Mouse (Mus musculus) lung, embryonic 14.5 days (tissue): ENCODE measurements around the gene Keap1. TPM values are rescaled to one million over a fixed set of nuclear protein-coding genes. Genes with fewer than 3 reads are reported as not detected.
A peak's percentile ranks its signal among the peaks of the same experiment; 100 is the strongest.
"Not testable (repeated sequence)": the region's sequence is repeated elsewhere in the genome, so short reads cannot be mapped to it uniquely, and the experiment has no call there.

Source experiments
- ATAC-seq: fragments of 200-750 bp; cut with Nextera tagmentation; 2 replicates; pipeline ENCODE4 v1.8.0; 2017; ENCODE audit warnings: mild to moderate bottlenecking, moderate TSS enrichment, moderate library complexity; ENCODE audit not compliant: insufficient read depth
- DNase-seq: peaks from one replicate; pipeline ENCODE4 v3.0.0-alpha.2; 2015
- H3K27ac ChIP-seq: fragments of 300-500 bp; sonication (generic); 2 replicates; pipeline ENCODE4 v1.5.1; 2014; ENCODE audit warnings: low read depth, mild to moderate bottlenecking, moderate library complexity
- H3K27me3 ChIP-seq: fragments of 300-500 bp; sonication (generic); 2 replicates; pipeline ENCODE4 v1.6.1; 2014; ENCODE audit warnings: low read length, control low read depth; ENCODE audit not compliant: insufficient read depth
- H3K36me3 ChIP-seq: fragments of 300-500 bp; sonication (generic); 2 replicates; pipeline ENCODE4 v1.6.1; 2014; ENCODE audit warnings: control low read depth; ENCODE audit not compliant: insufficient read depth
- H3K4me1 ChIP-seq: fragments of 300-500 bp; sonication (generic); 2 replicates; pipeline ENCODE4 v1.6.1; 2014; ENCODE audit warnings: antibody characterized with exemption, control low read depth; ENCODE audit not compliant: insufficient read depth
- H3K4me2 ChIP-seq: fragments of 300-500 bp; sonication (generic); 2 replicates; pipeline ENCODE4 v1.6.1; 2014; ENCODE audit warnings: mild to moderate bottlenecking
- H3K4me3 ChIP-seq: fragments of 300-500 bp; sonication (generic); 2 replicates; pipeline ENCODE4 v1.5.1; 2014; ENCODE audit warnings: low read depth, low read length
- H3K9ac ChIP-seq: fragments of 300-500 bp; sonication (generic); 2 replicates; pipeline ENCODE4 v1.6.1; 2014
- H3K9me3 ChIP-seq: fragments of 300-500 bp; sonication (generic); 2 replicates; pipeline ENCODE4 v1.6.1; 2016; ENCODE audit warnings: low read depth, low read length, control low read depth
- CTCF ChIP-seq: IDR thresholded peaks from 2 replicates; pipeline ENCODE4 v1.5.1; 2016; ENCODE audit warnings: antibody characterized with exemption, low read depth
- WGBS: fragments of 180-500 bp; shearing (Covaris S2); extraction: QIAGEN DNeasy Blood & Tissue Kit; methylation state at CpG from one replicate; pipeline ENCODE4 v1.1.7; 2014; 5-methylcytosine and 5-hydroxymethylcytosine counted together
- polyA plus RNA-seq: library from polyadenylated mRNA; unstranded; fragments of >200 nt; fragmentation: Nextera tagmentation; extraction: Ambion mirVana; gene quantifications from 2 replicates; pipeline ENCODE4 v1.2.1, GENCODE M21; 2014

The Keap1 gene
- polyA plus RNA-seq, 1 experiment from 2014 or later = 44.6 TPM

DNA sequence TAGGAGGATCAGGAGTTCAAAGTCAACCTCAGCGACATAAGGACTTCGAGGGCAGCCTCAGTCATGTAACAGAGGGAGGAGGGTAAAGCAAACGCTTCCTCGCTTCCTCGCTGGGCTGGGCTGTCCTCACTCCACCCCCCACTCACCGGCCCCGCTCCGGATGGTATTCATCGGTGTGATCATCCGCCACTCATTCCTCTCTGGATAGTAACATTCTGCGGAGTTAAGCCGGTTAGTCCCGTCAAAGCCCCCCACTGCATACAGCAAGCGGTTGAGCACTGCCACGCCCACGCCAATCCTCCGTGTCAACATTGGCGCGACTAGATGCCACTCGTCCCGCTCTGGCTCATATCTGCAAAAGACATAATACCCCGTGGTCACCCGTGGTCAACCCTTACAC lies 7.6 kb downstream of the Keap1 start:
- Histone ChIP-seq H3K27me3 (no peaks in the 10 kb centered on the region), H3K27ac (no peak overlapping the region), H3K9me3 (no peaks in the 10 kb centered on the region), H3K36me3 (peaks cover 77% of the 10 kb centered on the region), H3K4me3 (no peak overlapping the region), H3K4me2 (no peak overlapping the region), H3K4me1 (no peaks in the 10 kb centered on the region), H3K9ac (no peak overlapping the region)
- DNase-seq = no peak
- TF ChIP-seq CTCF = no peak
- WGBS = 45% methylated on average over 23 of the region's 23 CpGs
- ATAC-seq = no peak

DNA sequence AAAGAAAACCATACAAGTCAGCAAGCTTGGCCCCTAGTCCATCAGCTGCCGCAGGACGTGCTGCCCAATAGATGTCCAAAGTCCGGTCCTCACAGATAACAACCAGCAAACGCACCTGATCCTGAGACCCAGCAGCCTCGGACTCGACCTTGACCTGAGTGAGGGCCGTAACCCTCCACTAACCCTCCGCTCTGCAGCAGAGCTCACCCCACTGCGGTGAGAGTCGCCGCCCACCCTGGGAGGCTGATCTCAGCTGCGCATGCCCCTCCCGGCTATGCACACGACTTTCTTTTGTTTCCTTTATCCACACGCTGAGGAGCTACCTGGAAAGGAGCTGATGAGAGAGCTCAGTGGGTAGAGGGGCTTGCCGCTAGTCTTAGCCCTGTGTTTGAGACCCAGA lies 11.8 kb downstream of the Keap1 start:
- Histone ChIP-seq H3K4me2 (peak overlapping the region; percentile 62), H3K9ac (peak overlapping the region; percentile 52), H3K36me3 (peaks cover 37% of the 10 kb centered on the region), H3K4me3 (peak overlapping the region; percentile 29), H3K27me3 (no peaks in the 10 kb centered on the region), H3K4me1 (no peaks in the 10 kb centered on the region), H3K27ac (0 out of 2 replicates have a peak overlapping the region, but pooled peaks have one; percentile 36), H3K9me3 (no peaks in the 10 kb centered on the region)
- whole genome bisulfite sequencing = 14% methylated on average over 16 of the region's 16 CpGs
- DNase-seq = peak; percentile 65
- ATAC-seq = peak; percentile 38
- TF ChIP-seq CTCF = no peak

DNA sequence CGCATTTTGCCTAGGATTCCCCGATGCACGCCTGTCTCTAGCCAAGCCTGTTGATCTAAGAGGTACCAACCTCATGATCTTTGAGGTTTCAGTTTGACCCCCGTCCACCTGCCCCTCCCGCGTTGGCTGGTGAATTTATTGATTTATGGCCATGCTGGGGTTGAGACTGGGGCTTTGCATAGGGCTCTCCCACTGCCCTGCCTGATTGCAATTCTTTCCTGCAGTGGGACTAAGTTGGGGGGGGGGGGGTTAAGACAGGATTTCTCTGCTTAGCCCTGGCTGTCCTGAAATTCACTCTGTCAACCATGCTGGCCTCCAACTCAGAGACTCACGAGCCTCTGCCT lies 13.8 kb downstream of the Keap1 start:
- Histone ChIP-seq H3K27ac (no peak overlapping the region), H3K4me3 (peak overlapping the region; percentile 30), H3K27me3 (no peaks in the 10 kb centered on the region), H3K9me3 (no peaks in the 10 kb centered on the region), H3K4me1 (peaks cover 4% of the 10 kb centered on the region; the same call in 1 of the 2 replicates), H3K36me3 (peaks cover 19% of the 10 kb centered on the region), H3K9ac (peak overlapping the region; percentile 29; the same call in 1 of the 2 replicates), H3K4me2 (peak overlapping the region; percentile 55)
- WGBS = 7% methylated on average over 7 of the region's 7 CpGs
- ATAC-seq = no peak
- no peak for DNase-seq
- no peak for TF ChIP-seq CTCF

DNA sequence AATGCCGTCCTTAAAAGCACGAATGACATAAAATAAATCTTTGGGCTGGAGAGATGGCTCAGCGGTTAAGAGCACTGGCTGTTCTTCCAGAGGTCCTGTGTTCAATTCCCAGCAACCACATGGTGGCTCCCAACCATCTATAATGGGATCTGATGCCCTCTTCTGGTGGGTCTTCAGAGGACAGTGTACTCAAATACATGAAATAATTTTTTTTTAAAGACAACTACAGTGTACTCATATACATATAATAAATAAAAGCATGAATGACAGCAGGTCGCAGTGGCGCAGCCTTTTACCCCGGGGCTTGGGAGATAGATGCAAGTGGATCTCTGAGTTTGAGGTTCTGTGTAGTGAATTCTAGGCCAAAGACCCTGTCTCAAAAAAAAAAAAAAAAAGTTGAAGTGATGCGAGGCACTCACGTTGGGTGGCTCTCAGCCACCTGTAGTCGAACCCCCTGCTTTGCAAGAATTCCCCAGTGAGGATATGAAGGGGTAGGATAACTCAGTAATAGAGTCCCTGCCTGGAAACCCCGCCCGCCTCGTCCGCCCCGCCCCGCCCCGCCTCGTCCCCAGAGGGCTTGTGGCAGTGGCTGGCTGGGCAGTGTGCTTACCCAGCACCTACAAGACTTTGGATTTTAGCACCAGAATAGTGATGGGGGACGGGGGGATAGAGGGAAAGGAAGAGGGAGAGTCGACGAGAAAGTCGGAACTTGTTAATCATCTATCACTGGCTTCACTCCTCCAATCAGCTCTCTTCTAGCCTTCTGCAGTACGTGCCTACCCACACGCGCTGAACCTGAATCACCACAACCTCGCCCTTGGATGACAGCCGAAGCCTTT lies 14.4 kb downstream of the Keap1 start:
- Histone ChIP-seq H3K36me3 (peaks cover 13% of the 10 kb centered on the region), H3K9me3 (no peaks in the 10 kb centered on the region), H3K9ac (peak overlapping the region; percentile 29; the same call in 1 of the 2 replicates), H3K27ac (no peak overlapping the region), H3K27me3 (no peaks in the 10 kb centered on the region), H3K4me2 (peak overlapping the region; percentile 55), H3K4me3 (peak overlapping the region; percentile 30), H3K4me1 (peaks cover 4% of the 10 kb centered on the region; the same call in 1 of the 2 replicates)
- peak; percentile 21; the same call in 1 of the 2 replicates for TF ChIP-seq CTCF
- 17% methylated on average over 26 of the region's 26 CpGs for WGBS
- DNase-seq (peak; percentile 65), ATAC-seq (no peak)

DNA sequence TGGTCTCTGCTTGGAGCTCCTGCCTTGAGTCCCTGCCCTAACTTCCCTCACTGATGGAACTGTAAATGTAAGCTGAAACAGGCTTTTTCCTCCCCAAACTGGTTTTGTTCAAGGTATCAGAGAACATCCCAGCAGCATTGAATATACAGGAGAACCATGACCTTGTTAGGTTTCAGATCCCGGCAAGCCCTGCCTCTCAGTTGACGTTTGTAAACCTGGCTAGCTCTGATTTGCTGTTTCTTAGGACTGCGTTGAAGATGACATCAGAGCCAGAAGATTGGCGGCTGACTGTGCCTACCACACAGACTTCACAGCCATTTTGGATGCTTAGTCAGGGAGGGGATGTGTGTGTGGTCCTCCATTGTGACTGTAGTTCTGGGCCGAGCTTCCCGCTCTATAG lies 15.3 kb downstream of the Keap1 start:
- Histone ChIP-seq H3K9me3 (no peaks in the 10 kb centered on the region), H3K4me1 (peaks cover 4% of the 10 kb centered on the region; the same call in 1 of the 2 replicates), H3K27ac (no peak overlapping the region), H3K36me3 (0 out of 2 replicates have a peak, but pooled peaks cover 4% of the 10 kb centered on the region), H3K4me3 (no peak overlapping the region), H3K9ac (no peak overlapping the region), H3K4me2 (no peak overlapping the region), H3K27me3 (no peaks in the 10 kb centered on the region)
- no peak for ATAC-seq
- no peak for DNase-seq
- no peak for TF ChIP-seq CTCF
- WGBS = 89% methylated on average over 6 of the region's 6 CpGs

DNA sequence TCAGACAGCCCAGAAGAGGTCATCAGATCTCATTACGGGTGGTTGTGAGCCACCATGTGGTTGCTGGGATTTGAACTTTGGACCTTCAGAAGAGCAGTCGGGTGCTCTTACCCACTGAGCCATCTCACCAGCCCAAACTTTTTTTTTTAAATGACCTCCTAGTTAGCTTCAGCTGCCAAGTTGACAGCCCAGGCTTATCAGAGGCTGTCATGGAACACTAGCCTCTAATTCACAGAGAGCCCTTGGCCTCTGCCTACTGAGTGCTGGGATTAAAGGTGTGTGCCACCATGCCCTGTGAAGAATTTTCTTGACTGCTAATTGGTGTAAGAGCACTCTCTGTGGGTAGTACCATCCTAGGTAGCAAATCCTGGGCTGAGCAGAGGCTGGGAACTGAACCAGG lies 15.7 kb downstream of the Keap1 start:
- H3K27me3 ChIP-seq, H3K9ac ChIP-seq, H3K4me1 ChIP-seq, H3K27ac ChIP-seq, H3K4me2 ChIP-seq, ATAC-seq, H3K36me3 ChIP-seq, H3K9me3 ChIP-seq, H3K4me3 ChIP-seq, DNase-seq: not testable (repeated sequence)
- WGBS = 76% methylated on average over 1 of the region's 2 CpGs

DNA sequence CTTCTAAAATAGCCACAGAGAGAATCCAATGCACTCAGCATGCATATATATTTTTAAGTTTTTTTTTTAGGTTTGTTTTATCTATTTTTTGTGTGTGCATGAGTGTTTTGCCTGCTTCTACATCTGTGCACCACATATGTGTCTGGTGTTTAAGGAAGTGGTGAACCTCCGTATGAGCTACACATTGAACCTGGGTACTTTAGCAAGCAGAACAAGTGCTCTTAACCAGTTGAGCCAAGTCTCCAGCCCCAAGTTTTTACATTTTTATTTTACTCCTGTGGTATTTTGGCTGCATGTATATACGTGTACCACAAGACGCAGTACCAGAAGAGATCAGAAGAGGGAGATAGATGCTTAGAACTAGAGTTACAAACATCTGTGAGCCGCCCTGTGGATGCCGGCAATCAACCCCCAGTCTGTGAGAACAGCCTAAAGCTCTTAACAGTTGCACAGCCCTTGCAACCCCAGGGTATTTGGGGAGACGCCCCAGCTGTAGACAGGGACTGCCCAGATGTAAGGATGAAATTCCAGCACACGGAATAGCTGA lies 17.7 kb downstream of the Keap1 start:
- WGBS = 16% methylated on average over 7 of the region's 7 CpGs
- TF ChIP-seq CTCF = peak; percentile 70
- DNase-seq = peak; percentile 92
- Histone ChIP-seq H3K9ac (no peak overlapping the region), H3K27me3 (no peaks in the 10 kb centered on the region), H3K9me3 (no peaks in the 10 kb centered on the region), H3K27ac (no peak overlapping the region), H3K4me2 (peak overlapping the region; percentile 56), H3K4me3 (0 out of 2 replicates have a peak overlapping the region, but pooled peaks have one; percentile 23), H3K4me1 (peaks cover 4% of the 10 kb centered on the region; the same call in 1 of the 2 replicates), H3K36me3 (no peaks in the 10 kb centered on the region)
- ATAC-seq = peak; percentile 52; the same call in 1 of the 2 replicates
